Mouse (Mus musculus) left cerebral cortex, postnatal 10 days (tissue): ENCODE data around the gene Olfr683. TPM values are rescaled to one million over a fixed set of nuclear protein-coding genes. Genes with fewer than 3 reads are reported as not detected.
A peak's percentile ranks its signal among the peaks of the same experiment; 100 is the strongest.
"Not testable (repeated sequence)": the region's sequence is repeated elsewhere in the genome, so short reads cannot be mapped to it uniquely, and the experiment has no call there.

Experiments
- DNase-seq, 2 experiments: peaks; one replicate each; pipeline ENCODE4 v3.0.0; 2021 to 2022; ENCODE audit warnings: low spot score in 2 of 2, mixed read lengths in 1 of 2; ENCODE audit errors: extremely low spot score in 1 of 2
- intact Hi-C: fragments of 180-260 bp; cut with DNase I; formaldehyde crosslinking; loops from one replicate; pipeline ENCODE4 v1.15.1; 2025
- total RNA-seq, 2 experiments: library from RNA; stranded (reverse); gene quantifications; 2 replicates each; pipeline ENCODE4 v1.2.3; 2021

Olfr683 gene
- total RNA-seq = not detected

- no peak for DNase-seq
- intact Hi-C loops = no loop called here
Measured at GRCm38 (mm10) chr7:105146912-105147311, at the start of gene Olfr683. Gene Olfr683, minus strand, starts transcription at chr7:105147012.

GRCm38 (mm10) chr7:105185912-105186311 lies 39.1 kb upstream of the Olfr683 start, which contains the start of gene Olfr685:
Gene Olfr685, minus strand, starts transcription at chr7:105186012.
- intact Hi-C loops = loop anchor here (10.0 kb wide), 1 partner anchor 139 kb away; no protein-coding TSS in a partner anchor
- DNase-seq = no peak

- intact Hi-C loops = loop anchor here (5.0 to 10.0 kb wide), 3 partner anchors 224 to 357 kb away; no protein-coding TSS in a partner anchor
- peak in 1 of 2 experiments; percentile 28 for DNase-seq
Measured at GRCm38 (mm10) chr7:105170773-105171172, 24.0 kb upstream of the Olfr683 start.

GRCm38 (mm10) chr7:105163553-105163952 lies 16.7 kb upstream of the Olfr683 start, which contains the start of gene Olfr684:
Gene Olfr684, minus strand, starts transcription at chr7:105163653.
- no peak for DNase-seq
- intact Hi-C loops = no loop called here

GRCm38 (mm10) chr7:105141275-105141674 lies 5.5 kb downstream of the Olfr683 start:
- intact Hi-C loops = loop anchor here (5.0 kb wide), 1 partner anchor 91 kb away; no protein-coding TSS in a partner anchor
- DNase-seq = no peak

GRCm38 (mm10) chr7:105116536-105116935 lies 30.3 kb downstream of the Olfr683 start, which contains the start of gene Olfr681:
Gene Olfr681, plus strand, starts transcription at chr7:105116836.
- intact Hi-C loops = no loop called here
- DNase-seq = no peak

GRCm38 (mm10) chr7:105092717-105093116 lies 54.1 kb downstream of the Olfr683 start, which contains the start of gene Olfr680-ps1:
Gene Olfr680-ps1, minus strand, starts transcription at chr7:105092817.
- DNase-seq, intact Hi-C loops: not testable (repeated sequence)

Other genes starting within 250 kb of the Olfr683 start
- not detected for gene Olfr667, start 225.5 kb downstream of the Olfr683 start, total RNA-seq
- not detected for gene Olfr668, start 219.0 kb downstream of the Olfr683 start, total RNA-seq
- gene Olfr669, start 212.8 kb downstream of the Olfr683 start, total RNA-seq = not detected
- not detected for gene Olfr670, start 184.4 kb downstream of the Olfr683 start, total RNA-seq
- gene Olfr671, start 167.9 kb downstream of the Olfr683 start, total RNA-seq = not detected
- gene Olfr672, start 145.0 kb downstream of the Olfr683 start, total RNA-seq = not detected
- gene Olfr675, start 118.6 kb downstream of the Olfr683 start, total RNA-seq = not detected
- not detected for gene Olfr676, start 114.3 kb downstream of the Olfr683 start, total RNA-seq
- gene Olfr677, start 95.6 kb downstream of the Olfr683 start, total RNA-seq = not detected
- not detected for gene Olfr678, start 82.5 kb downstream of the Olfr683 start, total RNA-seq
- gene Olfr679, start 65.8 kb downstream of the Olfr683 start, total RNA-seq = not detected
- gene Olfr680-ps1, start 54.2 kb downstream of the Olfr683 start, total RNA-seq = not detected
- not detected for gene Olfr681, start 30.2 kb downstream of the Olfr683 start, total RNA-seq
- not detected for gene Olfr684, start 16.6 kb upstream of the Olfr683 start, total RNA-seq
- not detected for gene Olfr685, start 39.0 kb upstream of the Olfr683 start, total RNA-seq
- not detected for gene Olfr686, start 60.5 kb upstream of the Olfr683 start, total RNA-seq
- gene Olfr688, start 141.1 kb upstream of the Olfr683 start, total RNA-seq = not detected
- gene Olfr689, start 164.2 kb upstream of the Olfr683 start, total RNA-seq = not detected
- under 1 TPM; 0.32 to 0.61 TPM for gene Olfr690, start 187.1 kb upstream of the Olfr683 start, total RNA-seq
- gene Olfr691, start 195.3 kb upstream of the Olfr683 start, total RNA-seq = under 1 TPM; 0.36 to 0.39 TPM
- not detected for gene Olfr692, start 221.2 kb upstream of the Olfr683 start, total RNA-seq
- gene Gm5901, start 228.0 kb upstream of the Olfr683 start, total RNA-seq = not detected